In the genomic region with DNA sequence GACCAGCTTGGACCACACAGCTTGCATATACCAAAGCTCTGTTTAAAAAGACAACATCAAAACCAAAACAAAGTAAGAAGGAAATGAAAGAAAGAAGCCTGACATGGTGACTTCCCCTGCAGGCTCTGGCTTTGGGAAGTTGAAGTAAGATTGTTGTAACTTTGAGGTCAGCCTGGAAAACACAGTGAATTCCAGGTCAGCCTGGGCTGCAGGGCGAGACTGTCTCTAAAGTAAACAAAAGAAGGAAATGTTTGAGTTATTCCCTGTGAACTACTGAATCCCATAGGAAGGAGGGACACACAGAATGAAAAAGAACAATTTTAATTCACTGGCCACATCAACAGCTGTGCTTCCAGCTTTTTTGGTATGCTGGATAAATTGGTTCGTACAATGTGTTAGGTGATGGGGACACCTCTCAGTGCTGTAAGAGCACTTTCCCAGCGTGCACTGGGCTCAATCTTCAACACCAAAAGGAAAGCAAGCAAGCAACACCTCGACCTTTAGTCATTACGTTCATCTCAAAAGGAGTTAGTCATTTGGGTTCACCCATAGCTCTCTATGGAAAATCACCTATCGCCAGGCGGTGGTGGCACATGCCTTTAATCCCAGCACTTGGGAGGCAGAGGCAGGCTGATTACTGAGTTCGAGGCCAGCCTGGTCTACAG, we compare ENCODE assay signal across 10 mouse cellular contexts. TPM values are rescaled to one million over a fixed set of nuclear protein-coding genes. Genes with fewer than 3 reads are reported as not detected.
A peak's percentile ranks its signal among the peaks of the same experiment; 100 is the strongest.
DNase-seq lines count a peak whose midpoint lies in the region; ATAC-seq lines count a peak whose summit lies in the region.
"Had no signal": no experiment of that assay in that cellular context is flagged by ENCODE, and none has a peak within 500 bp of the region (broad histone marks: within the 10 kb centered on the region; RNA-seq: fewer than 3 reads in every experiment).

No protein-coding gene starts in this region.

- H3K4me1 ChIP-seq in kidney, embryonic 14.5 days (ENCODE audit: control insufficient read depth, insufficient read depth, low read length) = no peaks in the 10 kb centered on the region
- H3K4me1 ChIP-seq in kidney, embryonic 16.5 days (ENCODE audit: insufficient read depth, low read length) = peaks cover 4% of the 10 kb centered on the region; the same call in 1 of the 2 replicates
- H3K4me1 ChIP-seq in brown adipose tissue, adult 24 weeks (ENCODE audit: control insufficient read depth, insufficient read depth, insufficient read length, low read length) = peaks cover 21% of the 10 kb centered on the region
- peaks cover 5% of the 10 kb centered on the region; the same call in 1 of the 2 replicates for H3K4me1 ChIP-seq in stomach, embryonic 15.5 days

- no peak overlapping the region for H3K9ac ChIP-seq in kidney, embryonic 14.5 days (ENCODE audit: low read depth, low read length)
- no peak overlapping the region for H3K9ac ChIP-seq in kidney, embryonic 16.5 days (replicated peaks; ENCODE audit: low read length)
- no peak overlapping the region for H3K9ac ChIP-seq in stomach, embryonic 15.5 days
- H3K9ac ChIP-seq: intestine, embryonic 15.5 days had no signal

- H3K9me3 ChIP-seq in kidney, embryonic 14.5 days (ENCODE audit: control insufficient read depth, low read length) = no peaks in the 10 kb centered on the region
- H3K9me3 ChIP-seq in kidney, embryonic 16.5 days (ENCODE audit: low read length) = no peaks in the 10 kb centered on the region
- H3K9me3 ChIP-seq in stomach, embryonic 15.5 days = no peaks in the 10 kb centered on the region
- H3K9me3 ChIP-seq: intestine, embryonic 15.5 days had no signal

- peak; percentile 23 to 30 for DNase-seq in kidney, postnatal 36 days
- DNase-seq in embryo, embryonic 10 days (ENCODE audit: low spot score) = no peak
- no peak for DNase-seq in cerebellum, adult 9-11 months
- DNase-seq: cerebellum, postnatal 25 days had no signal

- ATAC-seq in kidney, embryonic 14.5 days (ENCODE audit: low FRiP score, low TSS enrichment) = no peak
- no peak for ATAC-seq in kidney, embryonic 16.5 days (ENCODE audit: low FRiP score, low TSS enrichment)
- no peak for ATAC-seq in stomach, embryonic 15.5 days (ENCODE audit: insufficient read depth, low FRiP score, low read depth)
- ATAC-seq: intestine, embryonic 15.5 days had no signal

- no peaks in the 10 kb centered on the region for H3K36me3 ChIP-seq in kidney, embryonic 14.5 days (ENCODE audit: control insufficient read depth, insufficient read depth, low read length)
- H3K36me3 ChIP-seq in kidney, embryonic 16.5 days (ENCODE audit: insufficient read depth, low read length) = no peaks in the 10 kb centered on the region
- H3K36me3 ChIP-seq in stomach, embryonic 15.5 days = no peaks in the 10 kb centered on the region
- H3K36me3 ChIP-seq: intestine, embryonic 15.5 days had no signal

- 70% methylated on average over 8 of the region's 8 CpGs for WGBS in kidney, embryonic 14.5 days
- WGBS in kidney, embryonic 16.5 days = 68% methylated on average over 8 of the region's 8 CpGs
- WGBS in stomach, embryonic 15.5 days = 61% methylated on average over 8 of the region's 8 CpGs

- H3K4me3 ChIP-seq in kidney, embryonic 14.5 days (ENCODE audit: low read length) = no peak overlapping the region
- no peak overlapping the region for H3K4me3 ChIP-seq in kidney, embryonic 16.5 days (ENCODE audit: low read length)
- H3K4me3 ChIP-seq in brown adipose tissue, adult 24 weeks (ENCODE audit: insufficient read depth, low read depth, low read length) = no peak overlapping the region
- H3K4me3 ChIP-seq in stomach, embryonic 15.5 days (replicated peaks) = no peak overlapping the region
- H3K4me3 ChIP-seq: intestine, embryonic 15.5 days; left cerebral cortex, adult 2 months had no signal

- no peaks in the 10 kb centered on the region for H3K27me3 ChIP-seq in kidney, embryonic 14.5 days (ENCODE audit: control insufficient read depth, insufficient read depth, low read length)
- H3K27me3 ChIP-seq in kidney, embryonic 16.5 days (ENCODE audit: insufficient read depth, low read length) = no peaks in the 10 kb centered on the region
- H3K27me3 ChIP-seq in stomach, embryonic 15.5 days (replicated peaks) = no peaks in the 10 kb centered on the region
- H3K27me3 ChIP-seq: intestine, embryonic 15.5 days had no signal

- 0 out of 2 replicates have a peak overlapping the region, but pooled peaks have one; percentile 7 for H3K27ac ChIP-seq in kidney, embryonic 14.5 days (ENCODE audit: low read depth, low read length)
- no peak overlapping the region; the same call in 1 of the 2 replicates for H3K27ac ChIP-seq in kidney, embryonic 16.5 days (ENCODE audit: low read length)
- H3K27ac ChIP-seq in brown adipose tissue, adult 24 weeks (replicated peaks; ENCODE audit: low read depth, low read length) = peak overlapping the region; percentile 73
- 0 out of 2 replicates have a peak overlapping the region, but pooled peaks have one; percentile 21 for H3K27ac ChIP-seq in stomach, embryonic 15.5 days
- H3K27ac ChIP-seq: intestine, embryonic 15.5 days; left cerebral cortex, adult 2 months had no signal

- H3K4me2 ChIP-seq in kidney, embryonic 14.5 days (replicated peaks; ENCODE audit: low read depth, low read length) = no peak overlapping the region
- no peak overlapping the region for H3K4me2 ChIP-seq in kidney, embryonic 16.5 days (replicated peaks; ENCODE audit: low read depth, low read length)
- no peak overlapping the region for H3K4me2 ChIP-seq in stomach, embryonic 15.5 days
- H3K4me2 ChIP-seq: intestine, embryonic 15.5 days had no signal

RNA-seq across cellular contexts. Expression of a gene that starts 32.2 kb away (rescaled TPM):
- polyA plus RNA-seq in kidney, embryonic 14.5 days (2014; fragmentation: Nextera tagmentation; extraction: Ambion mirVana) = 57.7 and 62.2 TPM in 2 replicates
- polyA plus RNA-seq in kidney, embryonic 16.5 days (2015; fragmentation: Nextera tagmentation; extraction: Ambion mirVana) = 54.1 and 54.4 TPM in 2 replicates
- 20.3 and 20.9 TPM in 2 replicates for polyA plus RNA-seq in brown adipose tissue, adult 24 weeks (2012; ENCODE audit: insufficient read depth, insufficient read length, missing spikeins)
- 42.8 and 43.5 TPM in 2 replicates for polyA plus RNA-seq in stomach, embryonic 15.5 days (2015; fragmentation: Nextera tagmentation; extraction: Ambion mirVana)

RNA-seq across cellular contexts. Expression of a gene that starts 39.4 kb away (rescaled TPM):
- polyA plus RNA-seq in kidney, embryonic 14.5 days (2014; fragmentation: Nextera tagmentation; extraction: Ambion mirVana) = 5.7 and 7.1 TPM in 2 replicates
- 8.4 and 9.5 TPM in 2 replicates for polyA plus RNA-seq in kidney, embryonic 16.5 days (2015; fragmentation: Nextera tagmentation; extraction: Ambion mirVana)
- polyA plus RNA-seq in brown adipose tissue, adult 24 weeks (2012; ENCODE audit: insufficient read depth, insufficient read length, missing spikeins) = 50.9 and 52.2 TPM in 2 replicates
- 15.8 and 17.0 TPM in 2 replicates for polyA plus RNA-seq in stomach, embryonic 15.5 days (2015; fragmentation: Nextera tagmentation; extraction: Ambion mirVana)

Comparison
In these comparisons a context has a peak if more than half of its experiments do, and no peak if none do; other contexts are left out.
1. DNase-seq: peak in kidney, postnatal 36 days (2 of 2); none in embryo, embryonic 10 days (single experiment) and cerebellum, adult 9-11 months (single experiment).